In genomic region chr1:118498311-118498710, GRCm38 (mm10) we compare ENCODE assay signal across 8 mouse cellular contexts.
A peak's percentile ranks its signal among the peaks of the same experiment; 100 is the strongest.
DNase-seq lines count a peak whose midpoint lies in the region; ATAC-seq lines count a peak whose summit lies in the region.

No protein-coding gene starts in this region.

- H3K27me3 ChIP-seq in hindbrain, embryonic 16.5 days (replicated peaks; ENCODE audit: control insufficient read depth, insufficient read depth, low read length) = no peaks in the 10 kb centered on the region

- H3K36me3 ChIP-seq in hindbrain, embryonic 16.5 days (ENCODE audit: control insufficient read depth, insufficient read depth, low read length) = peaks cover 37% of the 10 kb centered on the region

- H3K4me2 ChIP-seq in hindbrain, embryonic 16.5 days (ENCODE audit: low read length) = no peak overlapping the region

- WGBS in hindbrain, embryonic 16.5 days = 75% methylated on average over 5 of the region's 5 CpGs

- H3K9me3 ChIP-seq in hindbrain, embryonic 16.5 days (ENCODE audit: control insufficient read depth, low read length) = no peaks in the 10 kb centered on the region

- no peak overlapping the region for H3K4me3 ChIP-seq in hindbrain, embryonic 16.5 days (ENCODE audit: low read length)

- no peak overlapping the region for H3K9ac ChIP-seq in hindbrain, embryonic 16.5 days (ENCODE audit: low read depth, low read length)

- no peaks in the 10 kb centered on the region for H3K4me1 ChIP-seq in hindbrain, embryonic 16.5 days (ENCODE audit: control insufficient read depth, insufficient read depth, low read depth, low read length)

- H3K27ac ChIP-seq in hindbrain, embryonic 16.5 days (ENCODE audit: low read depth, low read length) = no peak overlapping the region

- DNase-seq in WW6 (ENCODE audit: low read depth, low spot score) = peak; percentile 54
- peak; percentile 82 to 89 for DNase-seq in cerebellum, postnatal 25 days
- DNase-seq in frontal cortex, postnatal 25 days (ENCODE audit: low spot score in 2 of 2) = peak; percentile 81 to 82
- peak; percentile 62 to 71 for DNase-seq in layer of hippocampus, postnatal 36 days
- peak; percentile 62 to 83 for DNase-seq in lung, postnatal 4 days
- peak; percentile 87 to 88 for DNase-seq in right cerebral cortex, adult 2 months (ENCODE audit: low spot score in 2 of 2)
- peak; percentile 36 for DNase-seq in urinary bladder, postnatal 10 days (ENCODE audit: low spot score)

- ATAC-seq in hindbrain, embryonic 16.5 days = peak; percentile 74; the same call in 1 of the 2 replicates

Comparison
In these comparisons a context has a peak if more than half of its experiments do, and no peak if none do; other contexts are left out.
1. DNase-seq: peak in every context shown above with its lines; median percentile 88 in right cerebral cortex, adult 2 months; 86 in cerebellum, postnatal 25 days; 82 in frontal cortex, postnatal 25 days; 72 in lung, postnatal 4 days; 66 in layer of hippocampus, postnatal 36 days; 54 in WW6; 36 in urinary bladder, postnatal 10 days.